Mouse (Mus musculus) small intestine, adult 2 months (tissue): ENCODE measurements around the gene Cdkn2d.

ENCODE experiments used
- CTCF ChIP-seq: fragments of 200-500 bp; IDR thresholded peaks from 2 replicates; pipeline ENCODE4 v1.5.1; 2012; ENCODE audit warnings: low read depth, mild to moderate bottlenecking, control low read depth, inconsistent platforms, low read length, moderate library complexity, mixed read lengths; ENCODE audit not compliant: insufficient replicate concordance, insufficient read length; ENCODE audit errors: extremely low read depth
- POLR2A ChIP-seq: fragments of 200-500 bp; IDR thresholded peaks from 2 replicates; pipeline ENCODE4 v1.6.1; 2012; ENCODE audit warnings: low read depth, mild to moderate bottlenecking, control low read depth, inconsistent platforms, low read length, moderate library complexity

DNA sequence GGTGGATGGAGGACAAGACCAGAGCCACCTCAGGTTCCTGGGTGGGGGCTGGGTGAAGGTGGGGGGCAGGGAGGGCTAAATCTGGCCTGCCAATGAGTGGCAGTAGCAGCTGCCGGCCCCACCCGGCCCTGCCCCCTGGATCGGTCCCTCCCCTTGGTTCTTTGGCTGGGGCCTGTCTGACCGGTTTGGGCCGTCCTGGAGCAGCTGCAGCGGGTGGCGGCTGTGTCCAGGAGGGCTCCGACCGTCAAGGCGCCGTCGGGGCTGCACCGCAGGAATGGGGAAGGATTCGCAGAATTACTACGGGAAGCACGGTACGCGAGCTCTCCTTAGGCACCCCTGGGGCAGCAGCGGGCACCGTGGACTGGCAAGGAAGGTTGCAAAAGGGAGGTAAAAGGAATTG, 46.4 kb upstream of the Cdkn2d start:
- TF ChIP-seq CTCF, result no peak
- no peak for TF ChIP-seq POLR2A
